Mouse (Mus musculus): ENCODE data around the gene Spr. TPM values are rescaled to one million over a fixed set of nuclear protein-coding genes. Genes with fewer than 3 reads are reported as not detected.

The Spr gene
- 63.3 and 77.8 TPM in 2 replicates for polyA plus RNA-seq (2014; fragmentation: Nextera tagmentation; extraction: Ambion mirVana)

DNA sequence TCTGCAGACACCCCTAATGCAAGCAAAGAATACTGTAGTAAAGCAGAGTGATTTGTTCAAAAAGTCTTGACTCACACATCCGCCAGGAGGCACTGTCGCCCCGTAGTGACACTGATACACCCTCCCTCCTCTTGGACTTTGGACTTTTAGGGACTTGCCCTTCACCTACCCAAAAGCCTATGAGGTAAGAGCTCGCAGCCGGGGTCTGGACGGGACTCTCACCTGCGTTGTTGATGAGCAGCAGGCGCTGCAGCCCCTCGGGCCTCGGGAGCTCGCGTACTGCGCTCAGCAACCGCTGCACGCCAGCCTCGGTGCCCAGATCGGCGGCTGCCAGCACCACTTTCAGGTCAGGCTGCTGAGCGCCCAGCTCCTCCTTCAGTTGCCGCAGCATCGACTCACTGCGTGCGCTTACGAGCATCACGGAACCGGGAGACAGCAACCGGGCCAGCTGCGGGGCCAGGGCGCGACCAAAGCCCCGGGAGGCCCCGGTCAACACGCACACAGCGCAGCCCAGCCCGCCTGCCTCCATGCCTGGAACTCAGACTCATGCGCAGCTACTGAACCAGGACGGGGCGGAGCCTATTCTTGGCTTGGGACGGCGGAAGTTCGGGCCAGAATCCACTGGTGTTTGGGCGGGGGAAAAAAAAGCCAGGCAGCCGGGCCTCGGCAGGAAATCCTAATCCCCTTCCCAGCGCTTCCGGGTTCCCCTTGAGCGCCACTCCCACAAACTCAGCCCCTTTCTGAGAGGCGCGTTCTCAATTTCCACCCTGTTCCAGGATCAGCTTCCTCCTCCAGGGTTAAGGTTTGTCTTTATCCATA is at the start of gene Spr:
TSS of gene Spr (minus strand) at position 550 of the 819 bp plus-strand sequence.
- no peaks in the 10 kb centered on the region for H3K4me1 ChIP-seq (ENCODE audit: control insufficient read depth, insufficient read depth, low read length)
- H3K27ac ChIP-seq (replicated peaks; ENCODE audit: low read depth, low read length), result peak within 1 kb of the TSS; percentile 81
- no peaks in the 10 kb centered on the region for H3K9me3 ChIP-seq (ENCODE audit: control insufficient read depth, low read length)
- peak within 1 kb of the TSS; percentile 71 for H3K4me2 ChIP-seq (ENCODE audit: low read depth, severe bottlenecking)
- WGBS, result 0% methylated on average over 49 of the region's 49 CpGs
- peak within 1 kb of the TSS; percentile 85 for H3K9ac ChIP-seq (ENCODE audit: low read length)
- peak within 1 kb of the TSS; percentile 90 for H3K4me3 ChIP-seq (ENCODE audit: low read depth, low read length)
- peak; percentile 87 for ATAC-seq (ENCODE audit: insufficient number of reproducible peaks, low FRiP score, low TSS enrichment, low read depth)
- DNase-seq (ENCODE audit: low spot score), result peak; percentile 90
- H3K36me3 ChIP-seq (ENCODE audit: control insufficient read depth, insufficient read depth, low read length), result peaks cover 2% of the 10 kb centered on the region; the same call in 1 of the 2 replicates
- H3K27me3 ChIP-seq (ENCODE audit: control insufficient read depth, insufficient read depth, low read length), result no peaks in the 10 kb centered on the region

DNA sequence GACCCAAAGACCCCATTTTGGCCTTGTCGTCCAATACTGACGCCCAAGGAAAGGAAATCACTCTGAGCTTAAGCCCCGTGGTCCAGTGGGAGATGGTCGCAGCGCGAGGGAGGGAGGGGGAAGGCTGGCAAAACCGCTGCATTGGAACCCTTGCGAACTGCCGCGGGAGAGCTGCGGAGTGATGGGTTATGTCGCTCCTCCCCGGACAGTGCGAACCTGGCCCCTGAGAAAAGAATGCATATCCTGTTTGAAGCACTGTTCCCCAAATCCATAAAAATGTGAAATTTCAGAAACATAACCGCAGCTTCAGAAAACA is 49.1 kb upstream of the Spr start:
- ATAC-seq (ENCODE audit: insufficient number of reproducible peaks, low FRiP score, low TSS enrichment, low read depth) (no peak), DNase-seq (ENCODE audit: low spot score) (peak; percentile 54)
- H3K27ac ChIP-seq (replicated peaks; ENCODE audit: low read depth, low read length), result no peak overlapping the region
- H3K4me3 ChIP-seq (ENCODE audit: low read depth, low read length), result no peak overlapping the region
- H3K4me1 ChIP-seq (ENCODE audit: control insufficient read depth, insufficient read depth, low read length), result peaks cover 14% of the 10 kb centered on the region
- under 1% methylated on average over 15 of the region's 15 CpGs for WGBS
- no peaks in the 10 kb centered on the region for H3K9me3 ChIP-seq (ENCODE audit: control insufficient read depth, low read length)
- no peak overlapping the region for H3K4me2 ChIP-seq (ENCODE audit: low read depth, severe bottlenecking)
- H3K27me3 ChIP-seq (ENCODE audit: control insufficient read depth, insufficient read depth, low read length), result peaks cover 68% of the 10 kb centered on the region
- H3K9ac ChIP-seq (ENCODE audit: low read length), result no peak overlapping the region
- H3K36me3 ChIP-seq (ENCODE audit: control insufficient read depth, insufficient read depth, low read length), result no peaks in the 10 kb centered on the region

DNA sequence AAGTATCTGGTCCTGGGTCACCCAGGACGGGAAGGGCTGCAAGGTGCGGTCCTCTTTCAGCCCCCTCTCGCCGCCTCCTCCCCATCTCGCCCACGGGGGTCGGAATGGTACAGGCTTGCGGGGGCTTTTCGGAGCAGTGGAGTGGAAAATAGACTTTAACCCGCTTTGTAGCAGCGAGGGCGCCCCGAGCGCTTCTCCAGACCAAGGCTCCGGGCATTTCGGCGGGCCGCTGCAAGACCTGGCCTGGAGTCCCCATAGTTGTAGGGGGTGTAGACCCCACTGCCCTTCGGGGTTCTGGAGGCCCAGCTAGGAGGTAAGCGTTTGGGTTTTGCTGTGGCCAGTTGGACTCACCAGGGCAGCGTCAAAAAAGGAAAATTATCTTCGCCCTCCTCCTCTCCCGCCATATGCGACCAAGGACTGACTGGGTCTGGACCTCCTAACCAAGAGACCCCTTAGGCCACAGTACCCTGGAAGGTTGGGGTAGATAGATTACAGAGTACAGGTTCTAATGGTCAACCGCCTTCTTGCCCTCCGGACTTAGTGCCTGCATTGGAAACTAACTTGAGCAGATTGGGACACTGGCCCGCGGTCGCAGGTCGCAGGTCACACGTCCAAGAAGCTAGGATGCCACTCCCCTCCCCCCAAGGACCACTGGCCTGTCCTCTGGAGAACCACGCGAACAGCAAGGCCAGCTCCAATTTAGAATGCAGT is 48.6 kb upstream of the Spr start:
- H3K27ac ChIP-seq (replicated peaks; ENCODE audit: low read depth, low read length), result no peak overlapping the region
- no peak overlapping the region for H3K4me3 ChIP-seq (ENCODE audit: low read depth, low read length)
- no peaks in the 10 kb centered on the region for H3K9me3 ChIP-seq (ENCODE audit: control insufficient read depth, low read length)
- no peaks in the 10 kb centered on the region for H3K36me3 ChIP-seq (ENCODE audit: control insufficient read depth, insufficient read depth, low read length)
- DNase-seq (ENCODE audit: low spot score) (peak; percentile 55), ATAC-seq (ENCODE audit: insufficient number of reproducible peaks, low FRiP score, low TSS enrichment, low read depth) (no peak)
- H3K4me2 ChIP-seq (ENCODE audit: low read depth, severe bottlenecking), result peak overlapping the region; percentile 31; the same call in 1 of the 2 replicates
- H3K27me3 ChIP-seq (ENCODE audit: control insufficient read depth, insufficient read depth, low read length), result peaks cover 63% of the 10 kb centered on the region
- WGBS, result 2% methylated on average over 33 of the region's 33 CpGs
- H3K4me1 ChIP-seq (ENCODE audit: control insufficient read depth, insufficient read depth, low read length), result peaks cover 14% of the 10 kb centered on the region
- H3K9ac ChIP-seq (ENCODE audit: low read length), result no peak overlapping the region; the same call in 1 of the 2 replicates

- Histone ChIP-seq H3K4me1 (ENCODE audit: control insufficient read depth, insufficient read depth, low read length) (peaks cover 10% of the 10 kb centered on the region), H3K27ac (replicated peaks; ENCODE audit: low read depth, low read length) (no peak overlapping the region), H3K4me3 (ENCODE audit: low read depth, low read length) (no peak overlapping the region), H3K36me3 (ENCODE audit: control insufficient read depth, insufficient read depth, low read length) (no peaks in the 10 kb centered on the region), H3K9ac (ENCODE audit: low read length) (no peak overlapping the region), H3K27me3 (ENCODE audit: control insufficient read depth, insufficient read depth, low read length) (peaks cover 45% of the 10 kb centered on the region), H3K4me2 (ENCODE audit: low read depth, severe bottlenecking) (no peak overlapping the region), H3K9me3 (ENCODE audit: control insufficient read depth, low read length) (no peaks in the 10 kb centered on the region)
- DNase-seq (ENCODE audit: low spot score), result no peak
- no peak for ATAC-seq (ENCODE audit: insufficient number of reproducible peaks, low FRiP score, low TSS enrichment, low read depth)
- WGBS, result 54% methylated on average over 3 of the region's 3 CpGs
These were observed 46.4 kb upstream of the Spr start for GRCm38 (mm10) chr6:85183951-85184350.

- H3K36me3 ChIP-seq (ENCODE audit: control insufficient read depth, insufficient read depth, low read length), result no peaks in the 10 kb centered on the region
- DNase-seq (ENCODE audit: low spot score) (no peak), ATAC-seq (ENCODE audit: insufficient number of reproducible peaks, low FRiP score, low TSS enrichment, low read depth) (no peak)
- H3K4me1 ChIP-seq (ENCODE audit: control insufficient read depth, insufficient read depth, low read length), result no peaks in the 10 kb centered on the region
- H3K27ac ChIP-seq (replicated peaks; ENCODE audit: low read depth, low read length), result no peak overlapping the region
- WGBS, result 60% methylated on average over 2 of the region's 2 CpGs
- no peak overlapping the region for H3K9ac ChIP-seq (ENCODE audit: low read length)
- peaks cover 9% of the 10 kb centered on the region for H3K27me3 ChIP-seq (ENCODE audit: control insufficient read depth, insufficient read depth, low read length)
- H3K4me3 ChIP-seq (ENCODE audit: low read depth, low read length), result no peak overlapping the region
- no peak overlapping the region for H3K4me2 ChIP-seq (ENCODE audit: low read depth, severe bottlenecking)
- H3K9me3 ChIP-seq (ENCODE audit: control insufficient read depth, low read length), result no peaks in the 10 kb centered on the region
These were observed 42.5 kb upstream of the Spr start for GRCm38 (mm10) chr6:85180036-85180435.

GRCm38 (mm10) chr6:85179569-85179968 is 42.0 kb upstream of the Spr start:
- no peaks in the 10 kb centered on the region for H3K36me3 ChIP-seq (ENCODE audit: control insufficient read depth, insufficient read depth, low read length)
- no peaks in the 10 kb centered on the region for H3K9me3 ChIP-seq (ENCODE audit: control insufficient read depth, low read length)
- no peak overlapping the region for H3K27ac ChIP-seq (replicated peaks; ENCODE audit: low read depth, low read length)
- DNase-seq (ENCODE audit: low spot score) (no peak), ATAC-seq (ENCODE audit: insufficient number of reproducible peaks, low FRiP score, low TSS enrichment, low read depth) (no peak)
- H3K9ac ChIP-seq (ENCODE audit: low read length), result no peak overlapping the region
- H3K27me3 ChIP-seq (ENCODE audit: control insufficient read depth, insufficient read depth, low read length), result peaks cover 8% of the 10 kb centered on the region
- WGBS, result 73% methylated on average over 3 of the region's 3 CpGs
- H3K4me3 ChIP-seq (ENCODE audit: low read depth, low read length), result no peak overlapping the region
- no peak overlapping the region for H3K4me2 ChIP-seq (ENCODE audit: low read depth, severe bottlenecking)
- H3K4me1 ChIP-seq (ENCODE audit: control insufficient read depth, insufficient read depth, low read length), result no peaks in the 10 kb centered on the region

DNA sequence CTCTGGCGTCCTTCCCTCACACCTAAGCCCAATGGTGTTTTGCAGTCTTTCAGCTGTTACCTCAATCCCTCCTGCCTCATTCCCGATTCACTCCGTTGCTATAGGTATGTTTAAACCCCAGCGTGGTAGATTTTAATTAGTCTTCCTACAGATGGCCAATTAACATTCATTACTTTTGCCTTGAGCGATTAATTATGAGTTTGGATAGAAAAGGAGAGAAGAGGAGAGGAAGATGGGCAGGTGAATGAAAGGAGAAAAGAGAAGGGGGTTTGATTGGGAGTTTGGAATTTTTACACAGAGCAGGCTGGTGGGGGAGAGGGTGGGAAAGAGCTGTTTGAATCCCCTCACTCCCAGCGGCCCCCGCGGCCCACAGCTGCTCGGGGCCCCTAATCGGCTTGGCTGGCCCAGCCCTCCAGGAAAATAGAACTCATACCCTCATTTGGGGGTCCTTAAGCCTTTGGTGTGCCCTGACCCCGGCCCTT is 27.9 kb upstream of the Spr start:
- H3K4me3 ChIP-seq (ENCODE audit: low read depth, low read length), result no peak overlapping the region
- WGBS, result 44% methylated on average over 11 of the region's 11 CpGs
- DNase-seq (ENCODE audit: low spot score) (no peak), ATAC-seq (ENCODE audit: insufficient number of reproducible peaks, low FRiP score, low TSS enrichment, low read depth) (no peak)
- no peak overlapping the region for H3K4me2 ChIP-seq (ENCODE audit: low read depth, severe bottlenecking)
- no peak overlapping the region for H3K27ac ChIP-seq (replicated peaks; ENCODE audit: low read depth, low read length)
- no peaks in the 10 kb centered on the region for H3K9me3 ChIP-seq (ENCODE audit: control insufficient read depth, low read length)
- H3K27me3 ChIP-seq (ENCODE audit: control insufficient read depth, insufficient read depth, low read length), result no peaks in the 10 kb centered on the region
- H3K36me3 ChIP-seq (ENCODE audit: control insufficient read depth, insufficient read depth, low read length), result no peaks in the 10 kb centered on the region
- no peaks in the 10 kb centered on the region; the same call in 1 of the 2 replicates for H3K4me1 ChIP-seq (ENCODE audit: control insufficient read depth, insufficient read depth, low read length)
- no peak overlapping the region for H3K9ac ChIP-seq (ENCODE audit: low read length)

DNA sequence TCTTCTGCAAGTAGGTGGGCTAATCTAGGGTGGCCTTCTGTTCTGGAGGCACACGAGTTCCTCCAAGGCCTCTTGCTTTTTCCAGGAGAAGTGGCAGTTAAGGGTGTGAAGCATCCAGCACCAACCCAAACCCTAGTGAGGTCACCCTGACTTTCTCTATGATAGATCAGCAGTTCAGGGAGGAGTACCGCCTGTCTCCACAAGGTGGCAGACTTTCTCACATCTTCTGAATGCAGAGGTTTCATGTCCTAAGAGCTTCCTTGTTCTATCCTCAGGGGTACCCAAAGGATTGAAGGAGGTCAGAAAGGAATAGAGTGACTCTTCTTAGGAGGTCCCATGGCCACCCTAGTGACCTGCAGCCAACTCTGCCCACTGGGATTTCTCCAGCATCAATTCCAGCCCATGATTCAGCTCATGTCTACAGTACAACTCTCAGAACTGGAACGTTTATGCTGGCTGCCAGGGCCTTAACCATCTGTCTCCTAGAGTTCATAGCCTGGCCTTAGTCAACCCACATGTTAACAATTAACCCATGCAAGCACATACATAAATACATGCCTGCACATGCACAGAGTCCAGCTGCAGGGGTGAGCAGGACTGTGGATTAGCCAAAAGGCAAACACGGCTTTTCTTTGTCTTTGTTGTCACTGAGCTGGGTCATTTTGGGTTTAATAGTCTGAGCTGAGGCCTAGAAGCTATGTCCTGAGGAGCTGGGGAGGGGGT is 22.8 kb upstream of the Spr start:
- no peaks in the 10 kb centered on the region; the same call in 1 of the 2 replicates for H3K4me1 ChIP-seq (ENCODE audit: control insufficient read depth, insufficient read depth, low read length)
- no peak overlapping the region for H3K27ac ChIP-seq (replicated peaks; ENCODE audit: low read depth, low read length)
- DNase-seq (ENCODE audit: low spot score), result peak; percentile 86
- H3K4me2 ChIP-seq (ENCODE audit: low read depth, severe bottlenecking), result no peak overlapping the region
- H3K27me3 ChIP-seq (ENCODE audit: control insufficient read depth, insufficient read depth, low read length), result no peaks in the 10 kb centered on the region
- no peaks in the 10 kb centered on the region for H3K9me3 ChIP-seq (ENCODE audit: control insufficient read depth, low read length)
- 43% methylated on average over 4 of the region's 4 CpGs for WGBS
- ATAC-seq (ENCODE audit: insufficient number of reproducible peaks, low FRiP score, low TSS enrichment, low read depth), result no peak; the same call in 1 of the 2 replicates
- H3K36me3 ChIP-seq (ENCODE audit: control insufficient read depth, insufficient read depth, low read length), result no peaks in the 10 kb centered on the region
- H3K4me3 ChIP-seq (ENCODE audit: low read depth, low read length), result no peak overlapping the region
- H3K9ac ChIP-seq (ENCODE audit: low read length), result no peak overlapping the region
